21 mouse cellular contexts compared by ENCODE assay signal in the genomic region with DNA sequence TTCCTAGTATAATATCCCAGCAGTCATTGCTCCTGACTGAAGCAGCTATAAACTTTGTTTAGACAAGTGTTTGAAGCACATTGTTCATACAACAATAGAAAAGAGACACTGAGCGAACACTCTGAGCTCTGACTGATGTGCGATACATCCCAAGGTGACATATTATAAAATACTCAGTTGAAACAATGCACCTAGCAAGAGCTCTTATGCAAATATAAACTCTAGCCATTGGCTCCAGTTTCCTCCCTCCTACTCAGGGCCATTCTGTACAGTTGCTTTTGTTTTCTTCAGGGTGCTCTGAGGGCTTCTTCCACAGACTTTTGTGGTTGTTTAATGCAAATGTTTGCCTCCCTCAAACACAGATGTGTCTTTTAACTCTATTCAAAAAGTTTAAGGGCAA.
"Had no signal": no experiment of that assay in that cellular context is flagged by ENCODE, and none has a peak within 500 bp of the region (broad histone marks: within the 10 kb centered on the region; RNA-seq: fewer than 3 reads in every experiment).

No protein-coding gene starts in this region.

- DNase-seq: kidney, adult 18-20 months; kidney, adult 9 months; kidney, postnatal 14 days; kidney, postnatal 4 days; left cerebral cortex, postnatal 4 days; liver, postnatal 0 days; lung, postnatal 36 days; midbrain, embryonic 14.5 days; retina, postnatal 1 day; right cerebral cortex, postnatal 25 days; spleen, adult 18-20 months; thymus, postnatal 25 days had no signal

- H3K27me3 ChIP-seq: limb, embryonic 12.5 days; limb, embryonic 15.5 days; lung, embryonic 15.5 days; megakaryocyte, embryonic 14.5 days; neural tube, embryonic 13.5 days; stomach, embryonic 15.5 days had no signal

- H3K4me1 ChIP-seq: limb, embryonic 12.5 days; limb, embryonic 15.5 days; megakaryocyte, embryonic 14.5 days; neural tube, embryonic 13.5 days; stomach, embryonic 15.5 days had no signal

- H3K9ac ChIP-seq: limb, embryonic 12.5 days; limb, embryonic 15.5 days; liver, embryonic 14.5 days; liver, postnatal 0 days; lung, embryonic 15.5 days; neural tube, embryonic 13.5 days; stomach, embryonic 15.5 days had no signal

- H3K9me3 ChIP-seq: limb, embryonic 15.5 days; lung, embryonic 15.5 days; neural tube, embryonic 13.5 days; stomach, embryonic 15.5 days had no signal

- H3K27ac ChIP-seq: limb, embryonic 12.5 days; limb, embryonic 15.5 days; liver, embryonic 14.5 days; lung, embryonic 15.5 days; midbrain, embryonic 10.5 days; neural tube, embryonic 13.5 days; stomach, embryonic 15.5 days had no signal

- ATAC-seq: liver, postnatal 0 days had no signal

- H3K36me3 ChIP-seq: limb, embryonic 12.5 days; limb, embryonic 15.5 days; lung, embryonic 15.5 days; midbrain, embryonic 10.5 days; neural tube, embryonic 13.5 days; stomach, embryonic 15.5 days had no signal

- H3K4me3 ChIP-seq: limb, embryonic 12.5 days; limb, embryonic 15.5 days; lung, embryonic 15.5 days; megakaryocyte, embryonic 14.5 days; midbrain, embryonic 10.5 days; neural tube, embryonic 13.5 days; stomach, embryonic 15.5 days had no signal

- H3K4me2 ChIP-seq: limb, embryonic 12.5 days; limb, embryonic 15.5 days; liver, embryonic 11.5 days; lung, embryonic 15.5 days; neural tube, embryonic 13.5 days; stomach, embryonic 15.5 days had no signal
